Mouse (Mus musculus) intestine, embryonic 16.5 days (tissue): Measurements from ENCODE around the gene Isca1. TPM values are rescaled to one million over a fixed set of nuclear protein-coding genes. Genes with fewer than 3 reads are reported as not detected.

Experiments used
- ATAC-seq: fragments of 200-750 bp; cut with Nextera tagmentation; 2 replicates; pipeline ENCODE4 v1.8.0; 2017; ENCODE audit warnings: moderate TSS enrichment, moderate library complexity
- H3K27ac ChIP-seq: fragments of 300-500 bp; sonication (generic); 2 replicates; pipeline ENCODE4 v1.5.1; 2014; ENCODE audit warnings: mild to moderate bottlenecking, low read length
- H3K27me3 ChIP-seq: fragments of 300-500 bp; sonication (generic); replicated peaks from 2 replicates; pipeline ENCODE4 v1.6.1; 2014; ENCODE audit warnings: low read length, control low read depth, mixed read lengths; ENCODE audit not compliant: control insufficient read depth, insufficient read depth
- H3K36me3 ChIP-seq: fragments of 300-500 bp; sonication (generic); 2 replicates; pipeline ENCODE4 v1.6.1; 2014; ENCODE audit warnings: low read length, control low read depth; ENCODE audit not compliant: control insufficient read depth, insufficient read depth
- H3K4me1 ChIP-seq: fragments of 300-500 bp; sonication (generic); 2 replicates; pipeline ENCODE4 v1.6.1; 2014; ENCODE audit warnings: low read length, control low read depth, mixed read lengths; ENCODE audit not compliant: control insufficient read depth, insufficient read depth
- H3K4me2 ChIP-seq: fragments of 300-500 bp; sonication (generic); 2 replicates; pipeline ENCODE4 v1.6.1; 2014; ENCODE audit warnings: low read depth, low read length, control low read depth
- H3K4me3 ChIP-seq: fragments of 300-500 bp; sonication (generic); 2 replicates; pipeline ENCODE4 v1.5.1; 2014; ENCODE audit warnings: mild to moderate bottlenecking, low read length
- H3K9ac ChIP-seq: fragments of 300-500 bp; sonication (generic); 2 replicates; pipeline ENCODE4 v1.6.1; 2014; ENCODE audit warnings: low read depth, low read length
- H3K9me3 ChIP-seq: fragments of 300-500 bp; sonication (generic); 2 replicates; pipeline ENCODE4 v1.6.1; 2016; ENCODE audit warnings: low read length, control low read depth; ENCODE audit not compliant: control insufficient read depth
- WGBS: fragments of 180-500 bp; shearing (Covaris S2); extraction: QIAGEN DNeasy Blood & Tissue Kit; methylation state at CpG from one replicate; pipeline ENCODE4 v1.1.7; 2014; 5-methylcytosine and 5-hydroxymethylcytosine counted together
- polyA plus RNA-seq: library from polyadenylated mRNA; unstranded; fragments of >200 nt; fragmentation: Nextera tagmentation; extraction: Ambion mirVana; gene quantifications from 2 replicates; pipeline ENCODE4 v1.2.1, GENCODE M21; 2015

Gene Isca1
- 131 and 133 TPM in 2 replicates for polyA plus RNA-seq

DNA sequence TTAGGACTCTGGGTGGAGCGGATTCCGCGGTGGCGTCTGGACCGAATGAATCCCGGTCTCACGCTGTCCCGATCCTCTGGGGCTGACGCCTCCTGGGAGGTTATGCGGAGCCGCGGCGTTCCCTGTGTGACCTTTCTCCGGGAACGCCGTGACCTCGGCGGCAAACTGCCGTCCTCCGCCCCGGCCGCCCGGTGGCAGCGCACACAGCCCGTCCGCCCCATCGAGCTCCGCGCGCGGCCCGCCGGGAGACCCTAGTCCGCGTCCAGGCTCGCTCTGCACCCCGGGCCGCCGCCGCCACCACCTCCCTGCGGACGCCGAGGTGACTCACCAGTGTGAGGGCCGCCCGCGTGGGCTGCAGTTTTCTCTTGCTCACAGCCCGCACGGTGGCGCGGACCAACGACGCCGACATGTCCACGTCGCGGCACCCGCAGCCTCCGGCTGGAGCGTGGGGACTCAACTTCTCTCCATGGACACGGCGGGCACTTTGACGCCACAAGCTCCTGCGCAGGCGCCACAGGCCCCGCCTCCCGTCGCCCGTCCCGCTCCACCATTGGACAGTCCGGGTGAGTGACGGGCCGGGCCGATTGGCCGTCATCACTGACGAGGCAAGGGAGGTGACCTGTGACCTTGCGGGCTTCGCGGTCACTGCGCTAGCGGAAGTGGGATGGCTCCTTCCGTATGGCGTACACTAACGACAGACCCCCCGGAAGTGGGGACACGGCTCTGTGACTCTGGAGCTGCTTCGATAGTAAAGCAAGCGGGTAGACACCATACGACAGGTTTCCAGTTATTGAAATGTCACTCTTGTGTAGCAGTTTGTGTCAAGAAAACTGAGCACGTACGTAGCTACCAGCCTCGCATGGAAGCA is at the start of gene Isca1:
Isca1 (minus strand) TSS at position 515 of the 868 bp plus-strand sequence.
- Histone ChIP-seq H3K27ac (peak within 1 kb of the TSS; percentile 99), H3K9me3 (no peaks in the 10 kb centered on the region), H3K9ac (peak within 1 kb of the TSS; percentile 92), H3K36me3 (no peaks in the 10 kb centered on the region; the same call in 1 of the 2 replicates), H3K27me3 (no peaks in the 10 kb centered on the region), H3K4me1 (peaks cover 50% of the 10 kb centered on the region), H3K4me3 (peak within 1 kb of the TSS; percentile 86), H3K4me2 (peak within 1 kb of the TSS; percentile 77)
- ATAC-seq: peak; percentile 96
- WGBS: under 1% methylated on average over 86 of the region's 91 CpGs

DNA sequence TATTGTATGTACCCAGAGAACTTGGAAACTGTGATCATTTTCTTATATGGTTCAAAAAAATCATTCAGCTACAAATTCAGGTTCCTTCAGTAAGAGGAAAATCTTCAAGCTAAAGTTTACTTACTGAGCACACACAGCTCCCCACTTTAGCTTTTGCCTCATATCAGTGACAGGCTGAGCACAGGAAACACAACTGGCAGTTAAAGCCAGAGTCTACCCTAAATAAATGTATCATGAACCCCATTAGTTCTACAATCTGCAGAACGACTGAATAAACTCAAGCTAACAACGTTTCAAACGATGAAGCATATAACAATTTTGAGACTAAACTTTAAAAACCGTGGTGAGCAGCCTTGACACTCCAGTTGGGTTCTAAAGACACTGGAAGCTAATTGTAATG is 47.7 kb upstream of the Isca1 start:
- ATAC-seq: no peak
- Histone ChIP-seq H3K27me3 (no peaks in the 10 kb centered on the region), H3K4me1 (peaks cover 21% of the 10 kb centered on the region), H3K27ac (no peak overlapping the region), H3K36me3 (peaks cover 9% of the 10 kb centered on the region; the same call in 1 of the 2 replicates), H3K4me3 (no peak overlapping the region), H3K9ac (no peak overlapping the region), H3K9me3 (no peaks in the 10 kb centered on the region), H3K4me2 (no peak overlapping the region)
- WGBS: 90% methylated on average over 4 of the region's 4 CpGs

DNA sequence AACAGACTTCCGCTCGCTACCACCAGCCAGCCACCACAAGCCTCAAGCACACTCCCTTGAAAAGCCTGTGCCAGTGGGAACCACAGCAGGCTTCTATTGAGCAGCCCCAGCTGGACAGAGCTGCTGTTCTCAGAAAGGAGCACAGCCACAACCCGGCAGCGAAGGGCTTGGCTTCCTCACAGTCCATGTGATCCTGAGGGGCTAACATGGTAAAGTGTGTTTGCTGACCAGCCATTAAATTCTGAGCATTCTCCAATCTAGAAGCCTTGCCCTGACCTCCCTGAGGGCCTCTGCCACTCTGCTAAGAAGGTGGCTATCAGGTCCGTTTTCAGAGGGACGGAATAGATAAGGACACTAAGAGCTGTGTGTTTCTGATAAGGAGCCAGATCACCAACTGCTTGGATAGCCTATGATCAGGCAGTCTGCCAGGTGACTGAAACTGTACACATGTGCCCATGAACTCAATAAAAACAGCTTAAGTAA is 44.5 kb upstream of the Isca1 start:
- Histone ChIP-seq H3K27me3 (no peaks in the 10 kb centered on the region), H3K9me3 (no peaks in the 10 kb centered on the region), H3K4me2 (no peak overlapping the region), H3K36me3 (peaks cover 22% of the 10 kb centered on the region), H3K9ac (no peak overlapping the region), H3K27ac (no peak overlapping the region), H3K4me3 (no peak overlapping the region), H3K4me1 (peaks cover 3% of the 10 kb centered on the region; the same call in 1 of the 2 replicates)
- WGBS: 71% methylated on average over 6 of the region's 6 CpGs
- peak; percentile 93 for ATAC-seq

- Histone ChIP-seq H3K4me1 (no peaks in the 10 kb centered on the region), H3K9me3 (no peaks in the 10 kb centered on the region), H3K4me2 (no peak overlapping the region), H3K27me3 (no peaks in the 10 kb centered on the region), H3K27ac (no peak overlapping the region), H3K9ac (no peak overlapping the region), H3K4me3 (no peak overlapping the region), H3K36me3 (peaks cover 36% of the 10 kb centered on the region)
- no peak for ATAC-seq
- 97% methylated on average over 3 of the region's 3 CpGs for WGBS
Measured at GRCm38 (mm10) chr13:59811581-59811980, 42.0 kb upstream of the Isca1 start.

- H3K4me2 ChIP-seq: no peak overlapping the region
- ATAC-seq: no peak
- 74% methylated on average over 6 of the region's 6 CpGs for WGBS
- no peak overlapping the region; the same call in 1 of the 2 replicates for H3K27ac ChIP-seq
- H3K9me3 ChIP-seq: no peaks in the 10 kb centered on the region
- H3K27me3 ChIP-seq: no peaks in the 10 kb centered on the region
- H3K4me3 ChIP-seq: no peak overlapping the region
- no peak overlapping the region for H3K9ac ChIP-seq
- peaks cover 6% of the 10 kb centered on the region for H3K4me1 ChIP-seq
- H3K36me3 ChIP-seq: peaks cover 53% of the 10 kb centered on the region
Measured at GRCm38 (mm10) chr13:59801000-59801399, 31.4 kb upstream of the Isca1 start.

DNA sequence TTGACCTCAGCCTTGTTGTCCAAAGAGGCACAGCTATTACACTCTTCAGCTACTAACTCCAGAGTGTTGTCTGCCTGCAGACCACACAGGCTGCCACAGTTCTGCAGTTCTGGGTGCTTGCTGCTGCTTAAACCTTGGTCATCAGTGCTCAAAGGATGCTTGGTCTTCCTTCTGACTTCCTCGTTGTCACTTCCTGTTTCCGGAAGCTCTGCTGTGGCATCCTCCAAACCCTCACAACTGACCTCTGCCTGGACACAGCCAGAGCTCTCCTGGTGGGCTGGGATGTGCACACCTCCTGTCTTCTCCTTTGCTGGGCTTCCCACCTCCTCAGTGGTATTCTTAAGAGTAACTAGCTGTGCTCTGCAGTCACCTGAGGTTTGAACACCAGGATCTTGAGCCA is 30.5 kb upstream of the Isca1 start:
- no peak overlapping the region for H3K9ac ChIP-seq
- H3K9me3 ChIP-seq: no peaks in the 10 kb centered on the region
- H3K4me1 ChIP-seq: peaks cover 6% of the 10 kb centered on the region
- no peak overlapping the region for H3K4me3 ChIP-seq
- H3K36me3 ChIP-seq: peaks cover 50% of the 10 kb centered on the region
- 97% methylated on average over 2 of the region's 2 CpGs for WGBS
- no peaks in the 10 kb centered on the region for H3K27me3 ChIP-seq
- H3K27ac ChIP-seq: no peak overlapping the region
- ATAC-seq: no peak
- H3K4me2 ChIP-seq: no peak overlapping the region

DNA sequence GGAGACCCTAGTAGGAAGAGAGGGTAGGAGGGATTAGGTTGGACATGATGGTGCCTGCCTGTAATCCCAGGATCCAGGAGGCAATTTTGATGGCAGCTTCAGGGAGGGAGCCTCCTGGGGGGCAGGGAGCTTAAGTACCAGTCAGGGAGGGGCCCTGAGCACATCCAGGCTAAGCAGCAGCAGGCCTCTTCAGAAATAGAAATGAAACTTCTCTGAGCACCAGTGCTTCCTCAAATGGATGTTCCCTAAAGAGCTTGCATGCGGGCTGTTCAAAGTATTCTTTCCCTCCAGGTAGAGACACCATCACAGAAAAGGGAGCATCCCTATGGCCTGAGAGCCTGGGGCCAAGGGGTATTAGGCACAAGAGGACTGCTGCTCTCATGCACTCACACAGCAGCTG is 28.7 kb upstream of the Isca1 start:
- Histone ChIP-seq H3K27ac (no peak overlapping the region), H3K4me2 (no peak overlapping the region), H3K27me3 (no peaks in the 10 kb centered on the region), H3K9me3 (no peaks in the 10 kb centered on the region), H3K4me3 (no peak overlapping the region), H3K4me1 (peaks cover 6% of the 10 kb centered on the region), H3K36me3 (peaks cover 45% of the 10 kb centered on the region), H3K9ac (no peak overlapping the region)
- ATAC-seq: no peak
- WGBS: 100% methylated on average over 1 of the region's 1 CpGs

GRCm38 (mm10) chr13:59796466-59796848 is 26.8 kb upstream of the Isca1 start:
- 0 out of 2 replicates have a peak, but pooled peaks have one; percentile 5 for ATAC-seq
- H3K9me3 ChIP-seq: no peaks in the 10 kb centered on the region
- H3K4me1 ChIP-seq: peaks cover 6% of the 10 kb centered on the region
- H3K36me3 ChIP-seq: peaks cover 43% of the 10 kb centered on the region
- H3K27me3 ChIP-seq: no peaks in the 10 kb centered on the region
- H3K4me2 ChIP-seq: no peak overlapping the region
- 87% methylated on average over 9 of the region's 9 CpGs for WGBS
- no peak overlapping the region for H3K4me3 ChIP-seq
- no peak overlapping the region for H3K9ac ChIP-seq
- no peak overlapping the region; the same call in 1 of the 2 replicates for H3K27ac ChIP-seq

DNA sequence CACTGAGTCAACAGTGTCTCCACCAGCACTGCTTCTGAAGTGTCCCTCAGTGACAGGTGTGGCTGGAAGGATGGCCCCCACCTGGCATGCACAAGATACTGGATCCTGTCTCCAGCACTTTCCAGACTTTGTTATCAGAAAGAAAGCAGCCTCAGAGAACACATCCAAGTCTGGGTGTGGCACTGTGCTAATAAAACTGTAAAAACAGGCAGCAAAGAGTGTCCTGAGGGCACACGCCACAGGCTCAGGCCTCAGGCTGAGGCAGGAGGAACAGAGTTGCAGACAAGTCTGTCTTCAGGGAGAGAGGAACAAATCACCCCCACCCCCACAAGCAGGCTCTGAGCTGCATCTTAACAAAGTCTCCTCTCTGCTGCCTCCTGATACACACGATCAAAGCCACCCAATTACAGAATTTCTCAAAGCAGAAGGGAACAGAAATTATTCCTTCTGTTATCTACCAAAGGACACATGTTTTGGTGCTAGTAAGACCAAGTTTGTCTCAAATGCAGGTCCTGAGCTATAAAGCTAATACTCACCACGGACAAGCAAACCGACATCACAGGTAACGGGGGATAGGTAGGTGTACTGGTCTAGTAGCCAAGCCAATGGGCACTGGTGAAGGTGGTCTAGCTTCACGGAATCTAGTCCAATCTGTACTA is 26.3 kb upstream of the Isca1 start:
- no peaks in the 10 kb centered on the region for H3K27me3 ChIP-seq
- H3K36me3 ChIP-seq: peaks cover 38% of the 10 kb centered on the region
- WGBS: 88% methylated on average over 6 of the region's 6 CpGs
- H3K4me1 ChIP-seq: peaks cover 6% of the 10 kb centered on the region
- H3K9ac ChIP-seq: no peak overlapping the region
- no peak overlapping the region for H3K4me3 ChIP-seq
- no peaks in the 10 kb centered on the region for H3K9me3 ChIP-seq
- H3K27ac ChIP-seq: no peak overlapping the region; the same call in 1 of the 2 replicates
- no peak overlapping the region for H3K4me2 ChIP-seq
- peak; percentile 93 for ATAC-seq
